Mouse (Mus musculus) liver, postnatal 0 days (tissue): ENCODE results near the gene Ofd1. TPM values are rescaled to one million over a fixed set of nuclear protein-coding genes. Genes with fewer than 3 reads are reported as not detected.

Experiments
- ATAC-seq: fragments of 200-750 bp; cut with Nextera tagmentation; 2 replicates; pipeline ENCODE4 v1.8.0; 2017; ENCODE audit warnings: mild to moderate bottlenecking, moderate library complexity
- DNase-seq: peaks from one replicate; pipeline ENCODE4 v3.0.0-alpha.2; 2016
- H3K27ac ChIP-seq: fragments of 300-500 bp; sonication (generic); 2 replicates; pipeline ENCODE4 v1.5.1; 2014; ENCODE audit warnings: antibody characterized with exemption, moderate library complexity, mild to moderate bottlenecking, low read depth
- H3K27me3 ChIP-seq: fragments of 300-500 bp; sonication (generic); 2 replicates; pipeline ENCODE4 v1.6.1; 2014; ENCODE audit warnings: low read length, control low read depth, mixed read lengths; ENCODE audit not compliant: insufficient read depth
- H3K36me3 ChIP-seq: fragments of 300-500 bp; sonication (generic); replicated peaks from 2 replicates; pipeline ENCODE4 v1.6.1; 2014; ENCODE audit warnings: mild to moderate bottlenecking, control low read depth, low read length, moderate library complexity, mixed read lengths; ENCODE audit not compliant: insufficient read depth
- H3K4me1 ChIP-seq: fragments of 300-500 bp; sonication (generic); 2 replicates; pipeline ENCODE4 v1.6.1; 2014; ENCODE audit warnings: antibody characterized with exemption, mild to moderate bottlenecking, control low read depth; ENCODE audit not compliant: insufficient read depth
- H3K4me2 ChIP-seq: fragments of 300-500 bp; sonication (generic); 2 replicates; pipeline ENCODE4 v1.6.1; 2014; ENCODE audit warnings: low read depth, mild to moderate bottlenecking, low read length, moderate library complexity, mixed read lengths
- H3K4me3 ChIP-seq: fragments of 300-500 bp; sonication (generic); 2 replicates; pipeline ENCODE4 v1.5.1; 2014; ENCODE audit warnings: low read depth, low read length
- H3K9ac ChIP-seq: fragments of 300-500 bp; sonication (generic); replicated peaks from 2 replicates; pipeline ENCODE4 v1.6.1; 2014; ENCODE audit warnings: mild to moderate bottlenecking, moderate library complexity
- H3K9me3 ChIP-seq: fragments of 300-500 bp; sonication (generic); 2 replicates; pipeline ENCODE4 v1.6.1; 2016; ENCODE audit warnings: mild to moderate bottlenecking, control low read depth, low read length, mixed read lengths
- CTCF ChIP-seq: sonication (generic); IDR thresholded peaks from 2 replicates; pipeline ENCODE4 v1.5.1; 2016; ENCODE audit warnings: antibody characterized with exemption, low read depth
- EP300 ChIP-seq: IDR thresholded peaks from 2 replicates; pipeline ENCODE4 v1.6.1; 2016; ENCODE audit warnings: antibody characterized with exemption, low read depth, mild to moderate bottlenecking
- WGBS: fragments of 180-500 bp; shearing (Covaris S2); extraction: QIAGEN DNeasy Blood & Tissue Kit; methylation state at CpG from one replicate; pipeline ENCODE4 v1.1.7; 2014; ENCODE audit not compliant: insufficient replicate concordance; 5-methylcytosine and 5-hydroxymethylcytosine counted together
- polyA plus RNA-seq: library from polyadenylated mRNA; unstranded; fragments of >200 nt; fragmentation: Nextera tagmentation; extraction: Ambion mirVana; gene quantifications from 2 replicates; pipeline ENCODE4 v1.2.1, GENCODE M21; 2015

Gene Ofd1
- polyA plus RNA-seq, 1 experiment from 2014 or later = 2.5 TPM

DNA sequence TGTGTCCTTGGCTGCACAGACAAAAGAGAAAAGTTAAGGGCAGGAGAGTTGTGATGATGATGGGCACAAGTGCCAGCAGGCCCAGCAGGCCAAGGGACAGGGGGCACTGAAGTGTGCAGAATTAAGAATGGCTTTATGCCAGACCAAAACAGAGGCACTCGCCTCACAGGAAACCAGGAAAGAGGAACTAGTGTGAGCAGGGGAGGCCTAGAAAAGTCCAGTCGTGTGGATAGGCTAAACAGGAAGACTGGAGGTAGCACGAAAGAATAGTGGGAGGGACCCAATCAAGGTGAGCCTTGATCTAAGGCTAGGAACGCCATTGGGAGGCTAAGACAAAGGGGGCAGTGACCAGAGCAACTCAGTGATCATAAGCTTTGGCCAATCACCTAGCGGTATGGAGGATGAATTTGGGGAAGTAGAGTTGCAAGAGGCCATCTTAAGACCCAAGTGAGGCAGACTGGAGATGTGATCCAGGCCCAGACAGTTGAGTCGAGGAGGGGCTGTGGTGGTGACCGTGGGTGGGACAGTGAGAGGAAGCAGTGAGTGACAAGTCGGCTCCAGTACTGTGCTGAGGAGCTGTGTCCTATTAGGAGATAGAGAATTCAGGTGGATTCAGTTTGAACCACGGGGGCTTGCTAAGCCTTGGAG is 63.7 kb downstream of the Ofd1 start:
- H3K4me1 ChIP-seq = no peaks in the 10 kb centered on the region
- H3K4me2 ChIP-seq = no peak overlapping the region
- ATAC-seq = no peak
- no peaks in the 10 kb centered on the region for H3K9me3 ChIP-seq
- no peak overlapping the region for H3K4me3 ChIP-seq
- DNase-seq = no peak
- WGBS = 55% methylated on average over 9 of the region's 9 CpGs
- no peaks in the 10 kb centered on the region for H3K27me3 ChIP-seq
- no peaks in the 10 kb centered on the region for H3K36me3 ChIP-seq
- no peak overlapping the region for H3K27ac ChIP-seq
- H3K9ac ChIP-seq = no peak overlapping the region
- TF ChIP-seq CTCF = no peak
- TF ChIP-seq EP300 = no peak

DNA sequence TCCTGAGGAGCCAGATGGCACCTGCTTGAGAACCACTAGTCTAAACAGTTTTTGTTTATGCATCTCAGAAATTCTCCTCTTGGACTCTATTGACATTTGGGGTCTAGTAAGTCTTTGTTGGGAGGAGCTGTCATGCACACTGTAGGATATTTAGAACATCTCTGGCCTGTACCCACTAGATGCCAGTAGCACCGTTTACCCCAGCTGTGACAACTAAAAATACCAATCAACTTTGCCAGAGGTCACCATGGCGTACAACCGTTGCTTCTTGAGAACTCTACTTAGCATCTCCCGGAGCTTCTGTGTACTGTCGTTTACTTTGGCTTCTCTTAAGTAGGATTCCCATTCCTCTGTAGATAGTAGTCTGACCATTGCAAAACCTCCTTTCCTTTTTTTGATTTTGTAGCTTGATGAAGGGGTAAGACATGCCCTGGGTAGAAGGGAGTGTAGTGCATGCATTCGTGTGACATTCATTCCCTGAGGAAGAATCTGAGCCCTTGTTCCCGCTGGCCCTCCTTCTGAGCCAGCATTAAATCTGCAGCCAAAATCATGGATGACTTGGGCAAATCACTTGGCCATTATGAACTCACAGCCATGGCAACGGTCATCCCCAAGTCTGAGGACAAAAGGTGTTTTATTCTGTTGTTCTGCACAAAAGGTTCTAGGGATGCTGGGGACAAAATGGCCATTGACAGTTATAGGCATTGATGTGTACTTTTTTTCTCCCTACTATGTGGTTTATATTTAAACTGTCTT is 74.9 kb downstream of the Ofd1 start:
- Histone ChIP-seq H3K36me3 (no peaks in the 10 kb centered on the region), H3K4me3 (no peak overlapping the region), H3K27me3 (no peaks in the 10 kb centered on the region), H3K4me1 (no peaks in the 10 kb centered on the region), H3K9me3 (no peaks in the 10 kb centered on the region), H3K27ac (no peak overlapping the region), H3K4me2 (no peak overlapping the region), H3K9ac (no peak overlapping the region)
- TF ChIP-seq CTCF (no peak), EP300 (no peak)
- DNase-seq (no peak), ATAC-seq (no peak)
- 84% methylated on average over 8 of the region's 8 CpGs for WGBS

DNA sequence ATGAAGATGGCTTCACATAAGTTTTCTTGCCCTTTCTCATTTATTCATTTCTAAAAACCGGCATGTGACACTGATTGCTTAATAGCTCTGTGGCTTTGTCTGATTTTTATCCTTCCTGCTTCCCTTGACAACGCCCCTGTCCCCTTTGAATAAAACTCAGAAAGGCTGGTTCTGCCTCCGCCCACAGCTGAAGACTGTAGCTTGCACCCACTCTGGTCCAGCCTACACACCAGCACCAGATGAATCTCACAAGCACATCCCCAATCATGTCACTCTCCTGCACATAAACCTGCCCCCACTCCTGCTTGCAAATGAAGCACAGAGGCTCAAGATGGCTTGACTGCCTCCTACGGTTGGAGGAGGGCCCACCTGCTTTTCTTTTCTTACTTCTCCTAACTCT is 80.0 kb downstream of the Ofd1 start:
- Histone ChIP-seq H3K27me3 (no peaks in the 10 kb centered on the region; the same call in 1 of the 2 replicates), H3K9me3 (no peaks in the 10 kb centered on the region)

DNA sequence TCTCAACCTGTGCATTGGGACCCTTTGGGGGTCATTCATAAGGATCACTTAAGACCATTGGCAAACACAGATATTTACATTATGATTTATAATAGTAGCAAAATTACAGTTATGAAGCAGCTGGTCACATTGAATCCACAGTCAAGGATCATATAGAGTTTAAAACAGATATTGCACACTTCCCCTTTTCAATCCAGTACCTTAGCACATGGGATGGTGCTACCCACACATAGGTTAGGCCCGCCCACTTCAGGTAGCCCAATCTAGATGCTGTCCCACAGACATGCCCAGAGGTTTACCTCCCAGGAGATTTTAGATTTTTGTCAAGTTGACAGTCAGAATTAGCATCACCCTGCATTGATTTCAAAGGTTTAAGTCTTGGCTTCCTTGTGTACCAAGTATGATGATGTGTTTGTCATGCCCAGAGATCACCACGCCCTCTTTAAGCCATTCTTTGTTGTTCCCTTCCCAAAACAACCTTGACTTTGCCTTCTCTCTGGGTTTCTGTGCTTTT is 80.5 kb downstream of the Ofd1 start:
- DNase-seq (no peak), ATAC-seq (no peak)
- H3K9me3 ChIP-seq = no peaks in the 10 kb centered on the region
- H3K9ac ChIP-seq = no peak overlapping the region
- no peaks in the 10 kb centered on the region for H3K4me1 ChIP-seq
- H3K27me3 ChIP-seq = no peaks in the 10 kb centered on the region; the same call in 1 of the 2 replicates
- no peak overlapping the region for H3K27ac ChIP-seq
- H3K4me2 ChIP-seq = no peak overlapping the region
- 65% methylated on average over 2 of the region's 2 CpGs for WGBS
- TF ChIP-seq EP300 (no peak), CTCF (no peak)
- no peaks in the 10 kb centered on the region for H3K36me3 ChIP-seq
- no peak overlapping the region for H3K4me3 ChIP-seq

More for the DNA sequence above, 80.0 kb downstream of the Ofd1 start:
- no peak overlapping the region for H3K4me3 ChIP-seq
- no peak overlapping the region for H3K27ac ChIP-seq
- no peak overlapping the region for H3K9ac ChIP-seq
- H3K4me2 ChIP-seq = no peak overlapping the region
- H3K4me1 ChIP-seq = no peaks in the 10 kb centered on the region
- TF ChIP-seq EP300 = no peak
- TF ChIP-seq CTCF = no peak
- 62% methylated on average over 4 of the region's 4 CpGs for WGBS
- no peak for ATAC-seq
- DNase-seq = no peak
- no peaks in the 10 kb centered on the region for H3K36me3 ChIP-seq

DNA sequence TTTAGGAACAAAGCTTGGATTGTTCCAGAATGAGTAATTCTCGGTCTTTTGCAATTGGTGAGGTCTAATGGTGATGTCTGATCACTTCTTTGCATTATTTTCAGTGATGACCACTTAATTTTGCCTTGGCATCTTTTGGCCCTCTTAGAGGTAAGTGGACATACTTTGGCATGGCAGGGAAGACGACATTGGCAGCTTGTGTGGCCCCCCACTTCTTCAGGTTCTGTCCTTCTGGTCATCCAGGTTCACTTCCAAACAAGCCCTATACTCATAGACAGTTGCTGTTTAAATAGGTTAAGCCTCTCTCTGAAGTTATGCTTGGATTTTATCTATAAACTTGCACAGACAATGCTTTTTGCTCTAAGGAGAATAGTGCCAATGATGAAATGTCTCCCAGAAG is 81.5 kb downstream of the Ofd1 start:
- no peak for ATAC-seq
- Histone ChIP-seq H3K4me3 (no peak overlapping the region), H3K27me3 (no peaks in the 10 kb centered on the region; the same call in 1 of the 2 replicates), H3K4me2 (no peak overlapping the region), H3K36me3 (no peaks in the 10 kb centered on the region), H3K9ac (no peak overlapping the region), H3K9me3 (no peaks in the 10 kb centered on the region), H3K4me1 (no peaks in the 10 kb centered on the region), H3K27ac (no peak overlapping the region)
- WGBS = 55% methylated on average over 2 of the region's 2 CpGs
- DNase-seq = no peak
- TF ChIP-seq EP300 (no peak), CTCF (no peak)

DNA sequence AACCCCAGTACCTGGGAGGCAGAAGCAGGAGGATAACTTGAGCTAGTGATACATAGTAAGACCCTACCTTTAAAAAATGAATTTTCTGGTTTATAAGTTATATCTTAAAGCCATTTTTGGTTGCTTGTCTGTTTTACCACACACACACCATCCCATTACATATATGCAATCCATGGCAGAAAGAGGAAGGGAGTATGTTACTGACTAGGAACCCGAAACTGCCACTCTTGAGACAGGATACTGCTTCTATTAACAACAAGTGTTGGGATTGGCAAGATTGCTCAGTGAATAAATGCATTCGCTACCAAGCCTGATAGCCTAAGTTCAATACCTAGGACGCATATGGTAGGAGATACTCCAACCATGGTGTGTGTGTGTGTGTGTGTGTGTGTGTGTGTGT is 84.2 kb downstream of the Ofd1 start:
- TF ChIP-seq CTCF = no peak
- no peak for TF ChIP-seq EP300
- Histone ChIP-seq H3K36me3 (no peaks in the 10 kb centered on the region), H3K4me2 (no peak overlapping the region), H3K9me3 (no peaks in the 10 kb centered on the region), H3K4me1 (no peaks in the 10 kb centered on the region), H3K9ac (no peak overlapping the region), H3K27ac (no peak overlapping the region), H3K27me3 (no peaks in the 10 kb centered on the region; the same call in 1 of the 2 replicates), H3K4me3 (no peak overlapping the region)
- DNase-seq (no peak), ATAC-seq (no peak)
- WGBS = 86% methylated on average over 3 of the region's 3 CpGs
